Mouse (Mus musculus) embryonic fibroblast, embryonic 13.5 days (primary cell): ENCODE measurements around the gene Kcnq5.

Experiments used
- CTCF ChIP-seq: IDR thresholded peaks from 2 replicates; pipeline ENCODE4 v1.5.1; 2011; ENCODE audit warnings: mild to moderate bottlenecking, control low read depth, low read length, moderate library complexity, borderline replicate concordance; ENCODE audit not compliant: insufficient read depth
- POLR2A ChIP-seq: IDR thresholded peaks from 2 replicates; pipeline ENCODE4 v1.6.1; 2011; ENCODE audit warnings: low read depth, mild to moderate bottlenecking, control low read depth, low read length, moderate library complexity

- TF ChIP-seq CTCF, result no peak
- TF ChIP-seq POLR2A, result no peak
Observed at GRCm38 (mm10) chr1:21521475-21521874, 440.3 kb downstream of the Kcnq5 start.
